Mouse (Mus musculus): ENCODE measurements around the gene Eif3l. TPM values are rescaled to one million over a fixed set of nuclear protein-coding genes. Genes with fewer than 3 reads are reported as not detected.

Gene Eif3l
- polyA plus RNA-seq, 1 experiment from 2014 or later: 226 TPM

- no peaks in the 10 kb centered on the region for H3K9me3 ChIP-seq (ENCODE audit: control insufficient read depth, low read length)
- H3K36me3 ChIP-seq (ENCODE audit: control insufficient read depth, insufficient read depth, low read length): no peaks in the 10 kb centered on the region
Measured at GRCm38 (mm10) chr15:79119491-79119890, 44.5 kb downstream of the Eif3l start.

GRCm38 (mm10) chr15:79122119-79122518 is 47.1 kb downstream of the Eif3l start:
- no peaks in the 10 kb centered on the region for H3K9me3 ChIP-seq (ENCODE audit: control insufficient read depth, low read length)
- 68% methylated on average over 4 of the region's 4 CpGs for WGBS
- no peak overlapping the region for H3K4me2 ChIP-seq (replicated peaks; ENCODE audit: low read depth, low read length)
- no peaks in the 10 kb centered on the region for H3K27me3 ChIP-seq (ENCODE audit: control insufficient read depth, insufficient read depth, low read length)
- no peak for ATAC-seq (ENCODE audit: low FRiP score)
- no peak overlapping the region for H3K4me3 ChIP-seq (ENCODE audit: low read depth, low read length)
- H3K4me1 ChIP-seq (replicated peaks; ENCODE audit: control insufficient read depth, insufficient read depth, low read length): no peaks in the 10 kb centered on the region
- H3K27ac ChIP-seq (ENCODE audit: low read depth, low read length): no peak overlapping the region
- no peaks in the 10 kb centered on the region for H3K36me3 ChIP-seq (ENCODE audit: control insufficient read depth, insufficient read depth, low read length)
- DNase-seq (ENCODE audit: low spot score): no peak
- H3K9ac ChIP-seq (ENCODE audit: low read depth, low read length): no peak overlapping the region

More at GRCm38 (mm10) chr15:79119491-79119890, 44.5 kb downstream of the Eif3l start:
- DNase-seq (ENCODE audit: low spot score) (no peak), ATAC-seq (ENCODE audit: low FRiP score) (no peak)
- H3K4me2 ChIP-seq (replicated peaks; ENCODE audit: low read depth, low read length): no peak overlapping the region
- no peak overlapping the region for H3K27ac ChIP-seq (ENCODE audit: low read depth, low read length)
- WGBS: 82% methylated on average over 9 of the region's 9 CpGs
- H3K4me3 ChIP-seq (ENCODE audit: low read depth, low read length): no peak overlapping the region
- H3K27me3 ChIP-seq (ENCODE audit: control insufficient read depth, insufficient read depth, low read length): no peaks in the 10 kb centered on the region
- no peak overlapping the region for H3K9ac ChIP-seq (ENCODE audit: low read depth, low read length)
- H3K4me1 ChIP-seq (replicated peaks; ENCODE audit: control insufficient read depth, insufficient read depth, low read length): no peaks in the 10 kb centered on the region

GRCm38 (mm10) chr15:79122546-79122945 is 47.6 kb downstream of the Eif3l start:
- no peak for DNase-seq (ENCODE audit: low spot score)
- Histone ChIP-seq H3K36me3 (ENCODE audit: control insufficient read depth, insufficient read depth, low read length) (no peaks in the 10 kb centered on the region; the same call in 1 of the 2 replicates), H3K27ac (ENCODE audit: low read depth, low read length) (no peak overlapping the region)

GRCm38 (mm10) chr15:79123751-79124150 is 48.8 kb downstream of the Eif3l start:
- Histone ChIP-seq H3K36me3 (ENCODE audit: control insufficient read depth, insufficient read depth, low read length) (peaks cover 4% of the 10 kb centered on the region; the same call in 1 of the 2 replicates), H3K4me3 (ENCODE audit: low read depth, low read length) (no peak overlapping the region), H3K9ac (ENCODE audit: low read depth, low read length) (no peak overlapping the region), H3K4me2 (replicated peaks; ENCODE audit: low read depth, low read length) (no peak overlapping the region), H3K27me3 (ENCODE audit: control insufficient read depth, insufficient read depth, low read length) (no peaks in the 10 kb centered on the region), H3K27ac (ENCODE audit: low read depth, low read length) (no peak overlapping the region), H3K4me1 (replicated peaks; ENCODE audit: control insufficient read depth, insufficient read depth, low read length) (no peaks in the 10 kb centered on the region), H3K9me3 (ENCODE audit: control insufficient read depth, low read length) (no peaks in the 10 kb centered on the region)
- 86% methylated on average over 6 of the region's 6 CpGs for WGBS
- ATAC-seq (ENCODE audit: low FRiP score): no peak
- DNase-seq (ENCODE audit: low spot score): no peak

More at GRCm38 (mm10) chr15:79122546-79122945, 47.6 kb downstream of the Eif3l start:
- 78% methylated on average over 13 of the region's 13 CpGs for WGBS
- H3K9ac ChIP-seq (ENCODE audit: low read depth, low read length): no peak overlapping the region
- ATAC-seq (ENCODE audit: low FRiP score): no peak
- H3K4me1 ChIP-seq (replicated peaks; ENCODE audit: control insufficient read depth, insufficient read depth, low read length): no peaks in the 10 kb centered on the region
- H3K27me3 ChIP-seq (ENCODE audit: control insufficient read depth, insufficient read depth, low read length): no peaks in the 10 kb centered on the region
- no peak overlapping the region for H3K4me3 ChIP-seq (ENCODE audit: low read depth, low read length)
- H3K4me2 ChIP-seq (replicated peaks; ENCODE audit: low read depth, low read length): no peak overlapping the region
- no peaks in the 10 kb centered on the region for H3K9me3 ChIP-seq (ENCODE audit: control insufficient read depth, low read length)

GRCm38 (mm10) chr15:79124331-79124875 is 49.4 kb downstream of the Eif3l start:
- Histone ChIP-seq H3K9ac (ENCODE audit: low read depth, low read length) (no peak overlapping the region), H3K36me3 (ENCODE audit: control insufficient read depth, insufficient read depth, low read length) (peaks cover 4% of the 10 kb centered on the region; the same call in 1 of the 2 replicates), H3K4me3 (ENCODE audit: low read depth, low read length) (no peak overlapping the region), H3K27me3 (ENCODE audit: control insufficient read depth, insufficient read depth, low read length) (no peaks in the 10 kb centered on the region), H3K27ac (ENCODE audit: low read depth, low read length) (no peak overlapping the region), H3K4me1 (replicated peaks; ENCODE audit: control insufficient read depth, insufficient read depth, low read length) (no peaks in the 10 kb centered on the region), H3K4me2 (replicated peaks; ENCODE audit: low read depth, low read length) (no peak overlapping the region), H3K9me3 (ENCODE audit: control insufficient read depth, low read length) (no peaks in the 10 kb centered on the region)
- no peak for ATAC-seq (ENCODE audit: low FRiP score)
- WGBS: 84% methylated on average over 10 of the region's 10 CpGs
- DNase-seq (ENCODE audit: low spot score): no peak

GRCm38 (mm10) chr15:79126217-79126932 is 51.4 kb downstream of the Eif3l start:
- Histone ChIP-seq H3K27ac (ENCODE audit: low read depth, low read length) (no peak overlapping the region), H3K9ac (ENCODE audit: low read depth, low read length) (no peak overlapping the region), H3K36me3 (ENCODE audit: control insufficient read depth, insufficient read depth, low read length) (peaks cover 4% of the 10 kb centered on the region; the same call in 1 of the 2 replicates), H3K4me2 (replicated peaks; ENCODE audit: low read depth, low read length) (no peak overlapping the region), H3K4me3 (ENCODE audit: low read depth, low read length) (no peak overlapping the region), H3K4me1 (replicated peaks; ENCODE audit: control insufficient read depth, insufficient read depth, low read length) (no peaks in the 10 kb centered on the region), H3K9me3 (ENCODE audit: control insufficient read depth, low read length) (no peaks in the 10 kb centered on the region), H3K27me3 (ENCODE audit: control insufficient read depth, insufficient read depth, low read length) (no peaks in the 10 kb centered on the region)
- ATAC-seq (ENCODE audit: low FRiP score) (no peak), DNase-seq (ENCODE audit: low spot score) (peak; percentile 68)
- 87% methylated on average over 13 of the region's 13 CpGs for WGBS

- Histone ChIP-seq H3K9me3 (ENCODE audit: control insufficient read depth, low read length) (no peaks in the 10 kb centered on the region), H3K36me3 (ENCODE audit: control insufficient read depth, insufficient read depth, low read length) (peaks cover 4% of the 10 kb centered on the region; the same call in 1 of the 2 replicates), H3K27me3 (ENCODE audit: control insufficient read depth, insufficient read depth, low read length) (no peaks in the 10 kb centered on the region), H3K4me1 (replicated peaks; ENCODE audit: control insufficient read depth, insufficient read depth, low read length) (no peaks in the 10 kb centered on the region), H3K4me3 (ENCODE audit: low read depth, low read length) (no peak overlapping the region), H3K4me2 (replicated peaks; ENCODE audit: low read depth, low read length) (no peak overlapping the region), H3K9ac (ENCODE audit: low read depth, low read length) (no peak overlapping the region), H3K27ac (ENCODE audit: low read depth, low read length) (no peak overlapping the region)
- ATAC-seq (ENCODE audit: low FRiP score) (no peak), DNase-seq (ENCODE audit: low spot score) (no peak)
- WGBS: 95% methylated on average over 12 of the region's 12 CpGs
Measured at GRCm38 (mm10) chr15:79127101-79127500, 52.1 kb downstream of the Eif3l start.

GRCm38 (mm10) chr15:79128208-79128607 is 53.2 kb downstream of the Eif3l start:
- Histone ChIP-seq H3K36me3 (ENCODE audit: control insufficient read depth, insufficient read depth, low read length) (peaks cover 5% of the 10 kb centered on the region), H3K4me2 (replicated peaks; ENCODE audit: low read depth, low read length) (no peak overlapping the region), H3K27me3 (ENCODE audit: control insufficient read depth, insufficient read depth, low read length) (no peaks in the 10 kb centered on the region), H3K9me3 (ENCODE audit: control insufficient read depth, low read length) (no peaks in the 10 kb centered on the region), H3K27ac (ENCODE audit: low read depth, low read length) (no peak overlapping the region), H3K9ac (ENCODE audit: low read depth, low read length) (no peak overlapping the region), H3K4me1 (replicated peaks; ENCODE audit: control insufficient read depth, insufficient read depth, low read length) (no peaks in the 10 kb centered on the region), H3K4me3 (ENCODE audit: low read depth, low read length) (no peak overlapping the region)
- 96% methylated on average over 5 of the region's 5 CpGs for WGBS
- DNase-seq (ENCODE audit: low spot score): no peak
- ATAC-seq (ENCODE audit: low FRiP score): no peak

- ATAC-seq (ENCODE audit: low FRiP score) (no peak), DNase-seq (ENCODE audit: low spot score) (no peak)
- no peaks in the 10 kb centered on the region for H3K9me3 ChIP-seq (ENCODE audit: control insufficient read depth, low read length)
- H3K36me3 ChIP-seq (ENCODE audit: control insufficient read depth, insufficient read depth, low read length): peaks cover 10% of the 10 kb centered on the region
- H3K4me1 ChIP-seq (replicated peaks; ENCODE audit: control insufficient read depth, insufficient read depth, low read length): no peaks in the 10 kb centered on the region
- H3K27me3 ChIP-seq (ENCODE audit: control insufficient read depth, insufficient read depth, low read length): no peaks in the 10 kb centered on the region
- H3K4me3 ChIP-seq (ENCODE audit: low read depth, low read length): no peak overlapping the region
- H3K27ac ChIP-seq (ENCODE audit: low read depth, low read length): no peak overlapping the region
- WGBS: 84% methylated on average over 7 of the region's 7 CpGs
- H3K9ac ChIP-seq (ENCODE audit: low read depth, low read length): no peak overlapping the region
- H3K4me2 ChIP-seq (replicated peaks; ENCODE audit: low read depth, low read length): no peak overlapping the region
Measured at GRCm38 (mm10) chr15:79129311-79129710, 54.3 kb downstream of the Eif3l start.

All from hindbrain, embryonic 11.5 days (tissue).